Mouse (Mus musculus) kidney, postnatal 36 days (tissue): Measurements from ENCODE around the gene Sec61b.
A peak's percentile ranks its signal among the peaks of the same experiment; 100 is the strongest.

ENCODE experiments used
- DNase-seq, 2 experiments: peaks; one replicate each; pipeline ENCODE4 v3.0.0; 2021 to 2022; ENCODE audit warnings: mixed read lengths in 2 of 2

The Sec61b gene

DNA sequence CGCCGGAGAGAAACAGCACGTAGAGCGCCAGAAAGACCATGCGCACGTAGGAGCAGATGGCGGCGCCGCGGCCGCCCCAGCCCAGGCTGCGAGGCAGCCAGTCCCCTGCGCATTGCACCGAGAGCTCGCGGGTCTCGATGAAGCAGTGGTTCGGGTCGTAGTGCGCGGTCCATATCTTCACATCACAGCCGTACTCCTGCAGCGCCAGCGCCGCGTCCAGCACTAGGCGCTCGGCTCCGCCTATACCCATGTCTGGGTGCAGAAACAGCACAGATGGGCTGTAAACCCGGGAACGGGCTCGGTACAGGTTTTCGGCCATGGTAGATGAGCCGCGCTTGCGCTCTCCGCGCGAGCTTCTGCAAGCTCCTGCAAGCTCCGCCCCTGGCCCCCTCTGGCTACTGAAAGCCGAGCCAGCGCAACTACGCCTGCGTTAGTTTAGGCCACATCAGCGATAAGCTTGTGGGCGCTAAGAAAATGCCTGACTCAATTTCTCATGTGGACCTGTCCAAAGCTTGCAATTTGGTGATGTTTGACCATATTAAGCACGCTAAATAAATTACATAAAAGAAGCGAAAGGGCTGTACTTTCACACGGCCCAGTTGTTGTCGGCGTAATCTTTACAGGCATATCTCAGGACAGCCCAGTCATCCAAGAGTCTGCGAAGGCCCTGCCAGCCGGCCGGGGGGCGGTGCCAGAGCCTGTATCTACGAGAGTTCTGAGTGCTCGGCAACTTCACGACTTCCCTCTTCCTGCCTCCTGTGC is at the start of gene Sec61b, which contains the start of gene Alg2:
TSS of gene Sec61b (plus strand) at position 691 of the 762 bp plus-strand sequence.
TSS of gene Alg2 (minus strand) at position 366 of the 762 bp plus-strand sequence.
- DNase-seq = peak; percentile 99

DNA sequence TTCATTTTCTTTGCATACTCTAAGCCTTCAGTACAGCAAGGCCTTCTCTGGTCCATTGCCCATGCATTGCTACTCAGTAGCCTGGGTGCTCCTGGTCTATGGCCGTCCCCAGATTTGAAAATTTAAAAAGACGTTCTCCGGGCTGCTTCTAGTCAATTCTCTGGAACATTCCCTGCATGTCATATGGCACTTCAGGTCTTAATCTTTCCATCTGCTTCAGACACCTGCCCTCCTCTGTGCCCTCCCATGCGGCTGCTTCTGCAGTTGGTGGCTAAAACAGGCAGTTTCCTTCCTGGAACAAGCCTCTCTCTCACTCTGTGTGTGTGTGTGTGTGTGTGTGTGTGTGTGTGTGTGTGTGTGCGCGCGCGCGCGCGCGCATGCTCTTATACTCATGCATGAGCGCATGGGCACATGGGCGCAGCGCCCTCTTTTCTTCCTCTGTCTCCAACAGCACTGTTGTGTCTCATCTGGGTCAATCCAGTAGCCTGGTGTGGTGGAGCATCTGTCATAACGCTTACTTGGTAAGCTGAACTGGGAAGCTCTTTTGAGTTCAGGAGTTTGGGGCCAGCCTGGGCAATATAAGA is 49.1 kb upstream of the Sec61b start:
- DNase-seq = no peak

DNA sequence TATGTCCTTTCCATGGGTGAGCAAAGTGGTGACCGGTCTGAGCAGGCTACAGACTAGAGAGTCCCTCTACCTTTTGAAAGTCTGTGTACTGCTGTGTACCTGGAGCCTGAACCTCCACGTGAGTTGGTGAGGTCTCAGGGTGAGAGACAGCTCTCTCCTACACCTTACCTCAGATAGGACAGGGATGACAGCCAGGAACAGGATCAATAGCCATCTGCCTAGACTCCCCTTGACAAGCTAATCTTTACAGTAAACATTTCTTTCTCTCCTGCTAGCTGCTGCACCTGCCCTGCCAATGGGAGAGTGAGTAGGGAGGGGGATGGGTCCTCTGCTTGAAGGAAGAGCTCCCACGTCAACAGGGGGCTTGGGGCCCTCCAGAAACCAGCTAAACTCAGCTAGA is 46.9 kb upstream of the Sec61b start:
- no peak for DNase-seq

DNA sequence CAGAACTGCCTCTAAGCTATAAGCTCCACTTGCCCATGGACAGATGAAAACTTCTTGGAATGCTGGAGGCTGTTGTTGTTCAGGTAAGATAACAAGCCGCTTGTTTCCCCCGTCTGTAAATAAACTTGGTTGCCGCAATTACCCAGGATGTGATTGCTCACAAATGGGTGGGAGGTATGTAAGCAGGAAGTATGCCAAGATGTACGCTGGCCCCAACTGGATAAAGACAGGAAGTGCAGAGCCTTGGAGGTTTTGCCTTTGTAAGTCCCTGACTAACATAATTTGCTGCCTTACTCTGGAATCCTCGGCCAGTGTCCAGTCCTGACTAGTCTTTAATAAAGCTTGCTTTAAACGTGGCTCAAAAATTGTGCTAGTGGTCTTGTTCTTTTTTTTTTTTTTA is 43.9 kb upstream of the Sec61b start:
- no peak for DNase-seq

DNA sequence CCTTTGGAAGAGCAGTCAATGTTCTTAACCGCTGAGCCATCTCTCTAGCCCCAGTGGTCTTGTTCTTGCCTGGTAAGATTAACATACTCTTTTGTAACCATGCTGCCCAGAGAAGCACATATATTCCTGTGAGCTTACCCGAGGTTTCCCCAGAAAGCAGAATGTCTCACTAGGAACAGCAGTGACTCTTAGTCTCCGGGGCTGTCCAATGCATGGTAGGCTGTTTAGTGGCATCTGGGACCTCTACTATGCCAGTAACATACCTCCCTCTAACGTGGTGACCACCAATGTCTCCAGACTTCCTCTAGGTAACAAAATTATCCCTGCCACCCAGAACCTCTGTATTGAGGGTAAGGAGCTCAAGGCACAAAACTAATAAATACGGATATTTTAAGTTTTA is 43.4 kb upstream of the Sec61b start:
- no peak for DNase-seq

DNA sequence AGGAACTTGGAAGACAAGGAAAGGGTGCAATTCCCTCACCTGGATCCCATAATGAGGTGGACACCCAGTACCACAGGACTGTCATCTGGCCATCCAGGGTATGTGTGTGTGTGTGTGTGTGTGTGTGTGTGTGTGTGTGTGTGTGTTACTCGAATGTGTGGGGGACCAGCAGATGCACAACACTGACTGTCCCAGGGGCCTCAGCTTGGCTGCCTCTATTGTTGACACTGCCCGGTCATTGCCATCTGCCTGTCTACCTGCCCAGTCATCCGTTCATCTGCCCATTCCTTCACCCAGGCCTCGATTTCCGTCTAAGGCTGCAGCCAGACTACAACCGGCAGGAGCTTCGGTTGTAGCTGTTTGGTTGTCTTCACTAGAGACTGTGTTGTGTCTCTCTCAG is 41.7 kb upstream of the Sec61b start:
- DNase-seq = no peak

DNA sequence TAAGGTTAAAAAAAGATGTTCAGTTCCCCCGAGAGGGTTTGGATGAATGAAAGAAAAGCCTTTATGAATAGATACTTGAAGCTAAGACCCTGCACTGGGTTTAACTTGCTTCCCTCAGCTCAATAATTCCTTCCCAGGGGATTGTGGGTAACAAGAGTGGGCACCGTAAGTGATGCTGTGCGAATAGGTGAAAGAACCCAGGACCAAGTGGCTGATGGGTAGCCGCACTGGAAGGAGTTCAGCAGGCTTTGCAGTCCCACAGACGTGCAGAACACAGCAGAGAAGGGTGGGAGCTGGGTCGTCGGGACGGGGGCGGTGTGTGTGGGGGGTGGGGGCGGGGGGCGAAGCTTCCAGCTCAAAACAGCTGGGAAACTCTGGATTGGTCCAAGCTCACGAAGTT is 39.3 kb upstream of the Sec61b start:
- no peak for DNase-seq

DNA sequence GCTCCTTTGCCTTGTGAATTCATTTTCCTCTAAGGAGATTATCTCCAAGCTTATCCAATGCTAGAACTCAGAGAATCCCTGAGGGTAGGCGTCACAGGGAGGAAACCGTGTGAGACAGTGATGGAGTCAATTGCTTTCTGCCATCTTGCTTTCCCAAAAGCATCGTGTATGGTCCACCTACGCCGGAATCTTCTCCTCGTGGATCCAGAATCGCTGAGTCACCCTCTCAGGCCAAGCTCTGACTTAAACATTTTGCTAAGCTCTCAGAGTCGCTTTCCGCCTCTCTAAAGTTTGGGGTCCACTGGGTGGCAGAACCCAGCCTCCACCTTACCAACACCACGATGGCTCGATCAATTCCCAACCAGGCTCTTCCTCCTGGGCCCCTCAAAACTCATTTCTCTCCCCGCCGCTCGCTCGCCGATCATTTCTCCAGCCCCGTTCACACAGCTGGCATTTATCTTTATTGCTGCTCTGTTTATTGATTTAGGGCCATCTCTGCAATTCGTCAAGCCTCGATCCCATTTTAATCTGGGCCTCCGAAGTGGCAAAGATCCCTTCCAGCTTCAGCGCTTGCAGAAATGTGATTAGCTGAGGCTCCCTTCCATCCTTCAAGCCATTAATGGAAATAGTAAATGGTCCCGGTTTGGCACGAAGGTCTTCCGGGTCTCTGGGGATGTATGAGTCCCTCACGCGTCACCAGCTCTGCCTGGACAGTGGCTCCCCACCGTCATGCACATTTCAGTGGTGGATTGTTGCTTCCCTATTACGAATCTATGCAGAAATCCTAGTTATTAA is 38.7 kb upstream of the Sec61b start:
- DNase-seq = no peak

DNA sequence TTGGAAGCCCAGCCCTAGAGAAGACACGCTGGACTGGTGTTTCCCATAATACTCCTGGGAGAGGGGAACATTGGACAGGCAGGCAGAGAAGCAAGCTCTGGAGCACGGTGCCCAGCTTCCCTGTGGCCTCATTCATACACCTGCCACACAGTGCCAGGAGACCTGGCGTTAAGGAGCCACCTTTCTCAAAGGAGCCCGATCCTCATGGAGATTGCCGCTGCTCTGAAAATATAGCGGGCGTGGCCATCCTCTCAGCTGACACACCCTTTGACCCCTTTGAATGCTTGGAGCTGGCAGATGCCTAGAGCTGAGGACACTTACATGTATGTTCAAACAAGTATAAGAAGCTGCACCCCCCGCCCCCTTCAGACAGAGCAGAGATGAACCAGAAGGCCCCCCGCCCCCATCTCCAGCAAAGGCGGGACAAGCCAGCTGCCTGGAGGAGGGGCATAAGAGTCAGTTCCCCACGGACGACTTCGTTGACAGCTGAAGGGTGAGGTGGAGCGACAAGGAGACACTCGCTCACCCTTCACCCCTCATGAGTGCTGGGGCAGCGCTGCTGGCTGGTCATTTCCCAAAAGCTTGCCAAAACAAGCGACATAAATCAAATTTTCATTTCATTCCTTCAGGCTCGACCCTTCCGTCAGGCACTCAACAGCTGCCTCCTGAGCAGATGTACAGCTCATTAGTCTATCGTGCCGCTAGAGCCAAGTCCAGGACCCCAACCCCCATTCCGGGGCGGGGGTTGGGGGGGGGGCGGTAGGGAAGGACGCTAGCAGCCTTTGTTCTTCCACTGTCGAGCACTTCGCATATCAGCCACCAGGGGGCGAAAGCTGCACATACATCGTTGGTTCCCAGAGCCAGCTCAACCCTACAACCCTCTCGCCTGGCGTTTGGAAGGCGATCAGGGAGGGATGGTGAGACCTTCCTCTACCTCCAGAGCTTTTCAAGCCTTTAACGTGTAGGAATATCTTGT is 36.8 kb upstream of the Sec61b start:
- peak; percentile 81 to 90 for DNase-seq

DNA sequence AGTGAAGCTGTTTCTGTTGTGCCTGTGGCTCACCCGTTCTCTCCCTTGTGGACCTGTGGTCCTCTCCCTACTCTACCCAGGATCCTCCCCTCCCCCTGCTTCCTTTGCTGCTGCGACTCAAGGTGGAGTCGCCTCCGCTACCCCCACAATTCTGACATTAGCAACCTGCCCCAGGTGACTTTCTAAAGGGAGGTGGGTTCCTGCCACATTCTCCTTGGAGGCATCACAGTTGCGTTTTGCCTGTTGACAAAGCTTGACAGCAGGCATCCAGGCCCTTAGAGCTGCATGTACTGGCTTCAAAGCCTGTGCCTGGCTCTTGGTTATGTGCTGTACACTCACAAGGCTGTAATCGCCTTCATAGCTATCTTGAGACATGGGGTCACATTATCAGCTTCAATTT is 35.5 kb upstream of the Sec61b start:
- no peak for DNase-seq

DNA sequence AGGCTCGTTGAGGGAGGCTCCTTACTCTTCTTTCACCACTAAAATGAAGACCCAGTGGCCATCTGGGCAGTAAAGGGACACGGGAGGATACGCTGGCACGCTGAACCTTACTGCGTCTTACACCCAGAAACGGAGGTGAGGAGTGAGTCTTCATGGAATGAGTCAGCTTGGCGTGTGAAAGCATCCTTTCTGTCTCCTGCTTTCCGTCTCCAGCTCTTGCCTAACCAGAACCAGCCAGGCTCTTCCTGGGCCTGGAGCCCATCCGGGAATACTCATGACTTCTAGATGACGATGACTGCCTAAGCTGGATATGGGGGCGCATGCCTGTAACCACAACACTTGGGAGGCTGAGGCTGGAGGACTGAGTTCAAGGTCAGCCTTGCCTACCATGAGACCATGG is 33.5 kb upstream of the Sec61b start:
- DNase-seq = no peak

DNA sequence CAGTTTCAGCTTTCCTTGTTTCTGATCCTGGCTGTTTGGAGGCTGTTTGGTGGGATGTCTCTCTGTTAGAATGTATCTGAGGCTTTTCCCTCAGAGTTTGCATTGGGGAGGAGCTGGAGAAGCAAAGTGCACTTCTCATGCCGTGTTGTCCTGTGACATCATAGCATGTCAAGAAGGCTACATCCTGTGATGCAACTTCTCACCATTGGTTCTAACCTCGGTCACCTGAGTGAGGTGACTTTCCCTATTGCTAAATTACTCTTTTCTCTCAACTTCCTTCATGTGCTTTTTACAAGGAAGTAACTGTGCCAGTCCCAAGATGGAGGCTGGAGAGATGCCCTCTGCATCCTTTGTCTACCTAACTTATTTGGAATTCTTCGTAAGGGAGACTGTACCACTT is 25.9 kb upstream of the Sec61b start:
- DNase-seq = no peak

DNA sequence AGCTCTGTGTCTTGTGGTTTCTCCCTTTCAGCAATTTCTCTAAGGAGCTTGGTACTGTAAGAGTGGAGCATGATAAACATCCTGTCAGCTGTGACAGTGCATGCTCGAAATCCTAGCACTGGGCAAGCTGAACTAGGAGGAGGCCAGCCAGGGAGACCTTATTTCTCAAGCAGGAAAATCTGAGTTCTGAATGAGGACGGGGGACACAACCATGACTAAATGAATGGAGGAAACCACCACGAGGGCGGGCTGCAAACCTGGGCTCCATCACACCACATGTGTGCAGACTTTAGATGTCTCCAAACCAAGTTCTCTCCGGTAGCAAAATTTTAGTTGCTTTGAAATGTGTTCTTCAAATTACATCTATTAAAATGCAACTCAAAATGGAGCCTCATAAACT is 25.3 kb upstream of the Sec61b start:
- no peak for DNase-seq

DNA sequence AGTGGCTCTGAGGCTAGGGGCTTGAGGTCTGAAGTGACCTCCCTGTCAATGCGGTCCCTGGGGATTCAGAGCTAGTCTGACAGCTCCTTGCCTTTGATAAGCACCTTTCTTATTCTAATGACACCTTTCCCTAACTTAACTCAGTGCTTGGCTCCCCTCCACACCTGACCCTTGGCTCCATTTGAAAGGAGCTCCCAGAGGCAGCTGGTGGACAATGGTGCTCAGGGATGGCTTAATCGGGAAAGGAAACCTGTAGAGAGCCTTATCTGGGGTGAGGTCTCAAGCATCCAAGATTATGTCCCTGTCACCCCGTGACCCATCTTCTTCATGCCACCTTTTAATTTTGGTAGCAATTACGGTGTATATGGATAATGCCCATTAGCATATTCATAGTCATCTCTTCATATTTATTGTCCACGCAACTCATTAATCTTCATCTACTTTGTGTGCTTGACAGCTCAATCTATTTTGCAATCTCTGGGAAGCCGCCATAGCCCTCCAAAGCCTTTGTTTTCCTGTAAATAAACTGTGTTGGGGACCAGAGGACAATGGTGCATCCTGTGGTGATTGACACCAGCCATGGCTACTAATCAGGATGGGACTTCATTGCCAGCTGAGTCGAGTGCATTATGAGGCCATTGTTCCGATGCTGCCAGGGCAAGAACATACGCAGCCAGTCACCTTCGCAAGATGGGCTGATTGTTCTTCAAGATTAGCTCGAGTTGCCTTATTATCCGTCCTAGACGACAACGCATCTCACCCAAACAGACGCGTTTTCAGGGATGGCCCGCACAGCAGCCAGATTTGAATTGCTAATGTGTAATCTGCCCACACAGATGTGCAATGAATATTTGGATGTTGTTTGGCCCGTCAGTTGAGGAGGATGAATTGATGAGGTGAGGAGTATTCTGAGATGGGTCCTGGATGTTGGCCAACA is 24.6 kb upstream of the Sec61b start:
- DNase-seq = no peak

DNA sequence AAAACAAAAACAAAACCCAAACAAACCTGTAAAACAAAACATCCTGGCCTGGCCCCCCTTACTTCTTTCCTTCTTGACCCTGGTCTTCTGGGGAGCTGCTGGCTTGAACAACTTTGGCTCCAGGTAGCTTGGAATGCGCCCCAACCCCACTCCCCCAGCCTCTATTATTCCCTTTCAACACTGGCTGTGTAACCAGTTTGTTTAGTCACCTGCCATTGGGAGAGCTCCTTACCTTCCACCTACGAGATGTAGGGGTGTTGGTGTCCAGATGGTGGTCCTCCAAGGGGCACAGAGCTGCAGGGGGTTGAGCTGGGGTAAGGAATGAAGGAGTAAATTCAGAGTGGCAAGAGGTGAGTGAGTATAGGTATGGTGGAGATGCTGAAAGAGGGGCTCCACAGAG is 7.3 kb upstream of the Sec61b start:
- DNase-seq = no peak

DNA sequence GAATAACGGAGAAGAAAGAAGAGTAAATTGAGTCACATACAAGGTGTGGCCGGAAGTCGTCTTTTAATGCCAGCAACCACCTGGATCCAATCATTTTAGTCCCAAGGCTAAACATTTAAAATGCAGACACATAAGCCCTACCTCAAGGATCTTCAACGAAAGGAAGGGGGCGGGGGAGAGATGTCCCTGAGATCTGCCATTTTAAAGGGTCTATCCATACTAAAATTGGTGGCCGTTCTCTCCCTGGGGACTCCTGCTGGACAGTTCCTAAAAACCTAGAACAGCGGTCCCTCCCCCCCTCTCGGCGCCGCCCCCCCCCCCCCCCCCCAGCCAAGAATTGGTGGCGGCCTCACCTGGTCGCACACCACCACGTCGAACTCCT is 881 bp upstream of the Sec61b start:
- DNase-seq = peak in 1 of 2 experiments; percentile 9

DNA sequence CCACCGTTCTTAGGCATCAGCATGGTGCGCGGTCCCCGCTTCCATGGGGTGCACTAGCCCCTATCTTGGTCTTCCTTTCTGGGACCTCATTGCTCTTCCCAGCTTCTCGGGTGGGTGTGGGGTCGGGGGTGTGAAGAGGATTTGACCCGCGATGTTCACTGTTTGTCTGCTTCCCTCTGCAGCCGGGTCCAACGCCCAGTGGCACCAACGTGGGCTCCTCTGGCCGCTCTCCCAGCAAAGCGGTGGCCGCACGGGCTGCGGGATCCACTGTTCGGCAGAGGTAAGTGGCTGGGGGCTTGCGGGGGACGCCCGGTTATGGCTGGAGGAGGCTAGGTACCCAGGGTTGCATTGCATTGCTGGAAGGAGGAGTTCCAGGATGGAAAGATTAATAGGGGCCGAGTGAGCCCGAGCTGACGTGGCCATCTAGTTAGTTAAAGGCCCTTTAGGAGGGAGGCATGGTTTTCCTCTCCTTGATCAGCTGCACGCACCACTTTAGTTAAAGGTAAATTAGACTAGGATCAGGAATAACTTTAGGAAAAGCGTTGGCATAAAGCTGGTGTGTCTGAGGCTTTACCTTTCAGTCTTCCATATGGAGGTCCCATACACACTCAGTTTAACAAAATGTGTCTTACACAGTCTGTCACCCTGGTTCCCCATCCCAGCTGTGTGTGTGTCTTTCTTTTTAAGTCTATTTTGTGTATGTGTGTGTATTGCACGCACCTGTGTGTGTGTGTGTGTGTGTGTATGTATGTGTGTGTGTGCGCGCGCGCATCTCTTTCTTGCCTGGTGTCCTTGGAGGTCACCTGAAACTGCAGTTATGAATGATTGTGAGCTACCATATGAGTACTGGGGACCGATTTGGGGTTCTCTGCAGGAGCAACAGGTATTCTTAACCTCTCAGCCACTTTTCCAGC is 529 bp downstream of the Sec61b start:
- no peak for DNase-seq

DNA sequence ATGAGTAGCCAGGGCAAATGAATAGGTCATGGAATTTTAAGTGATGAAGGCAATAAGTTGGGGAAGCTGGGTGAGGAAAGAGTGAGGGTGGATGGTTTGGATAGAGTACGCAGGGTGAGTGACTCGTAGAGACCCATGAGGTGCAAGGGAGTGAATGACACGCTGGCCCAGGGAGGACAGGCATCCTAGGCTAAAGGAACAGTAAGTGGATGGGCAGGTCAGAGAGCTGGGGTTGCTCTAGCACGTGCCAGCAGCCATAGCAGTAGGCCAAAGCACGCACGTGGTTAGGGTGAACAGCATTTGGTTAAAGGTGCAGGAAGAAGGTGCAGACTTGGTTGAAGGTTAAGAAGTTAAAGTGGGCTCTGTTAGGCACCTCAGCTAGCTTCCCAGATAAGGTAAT is 3.1 kb downstream of the Sec61b start:
- no peak for DNase-seq

DNA sequence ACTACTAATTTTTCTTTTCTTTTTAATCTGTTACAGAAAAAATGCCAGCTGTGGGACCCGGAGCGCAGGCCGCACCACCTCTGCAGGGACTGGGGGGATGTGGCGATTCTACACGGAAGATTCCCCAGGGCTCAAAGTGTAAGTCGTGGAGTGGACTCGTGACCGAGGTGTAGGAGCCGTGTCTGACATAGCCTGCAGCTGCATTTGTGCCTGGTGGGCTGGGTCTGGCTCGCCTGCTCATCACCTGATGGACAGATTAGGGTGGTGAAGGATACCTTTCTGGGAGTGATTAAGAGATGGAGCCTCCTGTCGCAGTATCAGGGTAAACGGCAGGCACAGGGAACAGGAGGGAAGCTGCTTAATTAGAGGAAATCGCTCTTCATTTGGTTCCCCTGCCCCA is 5.6 kb downstream of the Sec61b start:
- DNase-seq = no peak

DNA sequence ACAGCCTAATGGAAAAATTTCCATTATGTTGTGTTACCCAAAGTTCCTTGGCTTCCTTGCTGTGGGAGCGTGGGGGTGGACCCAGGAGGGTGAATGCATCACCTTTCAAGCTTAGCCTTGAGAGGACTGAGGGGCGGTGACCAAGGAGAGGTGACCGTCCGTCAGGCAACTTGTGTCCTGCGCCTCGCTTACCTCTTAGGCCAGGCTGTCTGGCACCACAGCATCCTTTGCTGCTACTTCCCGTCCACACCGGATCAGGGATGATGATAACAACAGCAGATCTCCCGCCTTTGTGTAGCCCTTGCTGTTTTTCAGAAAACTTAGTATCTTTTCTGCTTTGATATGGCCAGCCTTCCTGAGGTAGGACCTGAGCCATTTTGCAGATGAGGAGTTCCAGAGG is 6.1 kb downstream of the Sec61b start:
- DNase-seq = no peak
